Mouse (Mus musculus): Measurements from ENCODE around the gene Pdhx. TPM values are rescaled to one million over a fixed set of nuclear protein-coding genes. Genes with fewer than 3 reads are reported as not detected.

Pdhx gene
- polyA plus RNA-seq, 1 experiment: 1.2 TPM

DNA sequence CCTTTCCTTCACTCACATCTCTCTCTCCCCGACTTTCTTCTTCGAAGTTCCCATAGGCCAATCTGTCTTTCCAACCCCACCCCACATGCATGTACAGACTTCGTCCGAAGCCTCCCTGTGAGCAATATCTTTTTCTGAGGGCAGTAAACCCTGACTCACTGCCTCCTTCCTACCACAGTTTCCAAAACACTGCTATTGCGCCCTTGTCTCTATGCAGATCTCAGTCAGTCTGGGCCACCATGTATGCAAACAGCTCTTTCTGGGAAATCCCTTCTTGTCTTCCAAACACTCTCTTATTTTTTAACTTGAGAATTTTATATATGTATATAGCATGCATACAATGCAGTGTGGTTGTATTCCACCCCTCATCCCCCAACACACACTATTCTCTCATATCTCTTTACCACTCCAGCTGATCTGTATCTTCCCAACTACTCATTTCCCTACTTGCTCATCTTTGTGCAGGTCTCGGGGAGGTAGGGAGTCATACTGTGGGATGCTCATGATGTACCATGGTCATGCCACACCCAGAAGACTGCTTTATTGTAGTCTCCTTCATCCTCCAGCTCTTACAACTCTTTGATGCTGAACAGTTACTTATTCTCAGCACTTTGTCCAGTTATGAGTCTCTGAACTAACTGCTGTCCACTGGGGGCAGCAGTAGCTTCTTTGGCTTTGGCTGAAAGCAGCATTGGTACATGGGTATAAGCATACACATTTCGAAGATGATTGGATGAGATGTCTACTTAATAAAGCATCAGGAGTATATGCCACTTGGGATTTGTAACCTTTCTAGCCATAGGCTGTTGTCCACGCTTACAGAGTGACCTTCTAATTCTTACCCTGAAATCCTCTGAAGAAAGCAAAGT, 91.6 kb downstream of the Pdhx start:
- no peak for TF ChIP-seq FLI1 (IDR thresholded peaks at IDR 0.05; ENCODE audit: low read length)
- TF ChIP-seq GATA1 (IDR thresholded peaks at IDR 0.05; ENCODE audit: borderline replicate concordance, low read length): no peak
- peaks cover 9% of the 10 kb centered on the region for H3K9me3 ChIP-seq
- H3K4me1 ChIP-seq: peaks cover 49% of the 10 kb centered on the region
- peaks cover 10% of the 10 kb centered on the region for H3K36me3 ChIP-seq (replicated peaks; ENCODE audit: low read length)
- peaks cover 2% of the 10 kb centered on the region for H3K27me3 ChIP-seq (replicated peaks)
- H3K4me3 ChIP-seq (replicated peaks): no peak overlapping the region

- peaks cover 13% of the 10 kb centered on the region for H3K9me3 ChIP-seq
Observed at GRCm38 (mm10) chr2:102980870-102981269, 92.4 kb downstream of the Pdhx start.

GRCm38 (mm10) chr2:102979519-102979918, 93.8 kb downstream of the Pdhx start:
- Histone ChIP-seq H3K4me3 (replicated peaks) (no peak overlapping the region), H3K36me3 (replicated peaks; ENCODE audit: low read length) (peaks cover 15% of the 10 kb centered on the region), H3K4me1 (peaks cover 58% of the 10 kb centered on the region), H3K27me3 (replicated peaks) (peaks cover 1% of the 10 kb centered on the region), H3K9me3 (peaks cover 13% of the 10 kb centered on the region)
- no peak for TF ChIP-seq FLI1 (IDR thresholded peaks at IDR 0.05; ENCODE audit: low read length)
- TF ChIP-seq GATA1 (IDR thresholded peaks at IDR 0.05; ENCODE audit: borderline replicate concordance, low read length): no peak

More at GRCm38 (mm10) chr2:102980870-102981269, 92.4 kb downstream of the Pdhx start:
- H3K36me3 ChIP-seq (replicated peaks; ENCODE audit: low read length): peaks cover 15% of the 10 kb centered on the region
- TF ChIP-seq FLI1 (IDR thresholded peaks at IDR 0.05; ENCODE audit: low read length) (no peak), GATA1 (IDR thresholded peaks at IDR 0.05; ENCODE audit: borderline replicate concordance, low read length) (no peak)
- H3K4me3 ChIP-seq (replicated peaks): no peak overlapping the region
- peaks cover 2% of the 10 kb centered on the region for H3K27me3 ChIP-seq (replicated peaks)
- peaks cover 51% of the 10 kb centered on the region for H3K4me1 ChIP-seq

- Histone ChIP-seq H3K4me1 (peaks cover 62% of the 10 kb centered on the region), H3K36me3 (replicated peaks; ENCODE audit: low read length) (peaks cover 15% of the 10 kb centered on the region)
Observed at GRCm38 (mm10) chr2:102979112-102979511, 94.2 kb downstream of the Pdhx start.

GRCm38 (mm10) chr2:102975358-102975945, 97.9 kb downstream of the Pdhx start:
- Histone ChIP-seq H3K36me3 (replicated peaks; ENCODE audit: low read length) (peaks cover 15% of the 10 kb centered on the region), H3K4me1 (peaks cover 55% of the 10 kb centered on the region), H3K4me3 (replicated peaks) (no peak overlapping the region), H3K27me3 (replicated peaks) (no peaks in the 10 kb centered on the region), H3K9me3 (peaks cover 13% of the 10 kb centered on the region)
- TF ChIP-seq FLI1 (IDR thresholded peaks at IDR 0.05; ENCODE audit: low read length): no peak

More at GRCm38 (mm10) chr2:102979112-102979511, 94.2 kb downstream of the Pdhx start:
- Histone ChIP-seq H3K4me3 (replicated peaks) (no peak overlapping the region), H3K27me3 (replicated peaks) (no peaks in the 10 kb centered on the region), H3K9me3 (peaks cover 13% of the 10 kb centered on the region)
- TF ChIP-seq GATA1 (IDR thresholded peaks at IDR 0.05; ENCODE audit: borderline replicate concordance, low read length) (no peak), FLI1 (IDR thresholded peaks at IDR 0.05; ENCODE audit: low read length) (no peak)

DNA sequence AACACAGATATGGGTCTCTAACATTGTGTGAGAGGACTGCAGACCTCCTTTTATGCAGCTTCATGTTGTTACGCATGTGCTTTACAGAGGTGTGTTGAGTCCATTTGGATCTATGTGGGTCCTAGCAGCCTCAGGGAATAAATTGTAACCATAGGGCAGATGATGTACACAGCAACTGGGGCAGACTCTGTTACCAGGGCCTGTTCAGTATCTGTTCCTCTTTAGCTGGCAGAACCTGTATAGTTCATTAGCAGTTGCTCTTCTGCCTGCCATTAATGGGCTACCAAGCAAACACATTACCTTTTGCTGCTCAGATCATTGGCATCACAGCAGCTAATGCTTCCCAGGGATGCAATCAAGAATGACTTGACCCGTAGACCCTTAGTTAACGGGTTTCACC, 100.2 kb downstream of the Pdhx start:
- no peak overlapping the region for H3K4me3 ChIP-seq (replicated peaks)
- peaks cover 15% of the 10 kb centered on the region for H3K36me3 ChIP-seq (replicated peaks; ENCODE audit: low read length)
- TF ChIP-seq GATA1 (IDR thresholded peaks at IDR 0.05; ENCODE audit: borderline replicate concordance, low read length): no peak
- no peak for TF ChIP-seq FLI1 (IDR thresholded peaks at IDR 0.05; ENCODE audit: low read length)
- peaks cover 13% of the 10 kb centered on the region for H3K9me3 ChIP-seq
- H3K27me3 ChIP-seq (replicated peaks): no peaks in the 10 kb centered on the region
- peaks cover 40% of the 10 kb centered on the region for H3K4me1 ChIP-seq

GRCm38 (mm10) chr2:102972575-102972974, 100.7 kb downstream of the Pdhx start:
- TF ChIP-seq GATA1 (IDR thresholded peaks at IDR 0.05; ENCODE audit: borderline replicate concordance, low read length) (no peak), FLI1 (IDR thresholded peaks at IDR 0.05; ENCODE audit: low read length) (no peak)
- Histone ChIP-seq H3K27me3 (replicated peaks) (no peaks in the 10 kb centered on the region), H3K4me1 (peaks cover 40% of the 10 kb centered on the region), H3K36me3 (replicated peaks; ENCODE audit: low read length) (peaks cover 14% of the 10 kb centered on the region), H3K4me3 (replicated peaks) (no peak overlapping the region), H3K9me3 (peaks cover 12% of the 10 kb centered on the region)

DNA sequence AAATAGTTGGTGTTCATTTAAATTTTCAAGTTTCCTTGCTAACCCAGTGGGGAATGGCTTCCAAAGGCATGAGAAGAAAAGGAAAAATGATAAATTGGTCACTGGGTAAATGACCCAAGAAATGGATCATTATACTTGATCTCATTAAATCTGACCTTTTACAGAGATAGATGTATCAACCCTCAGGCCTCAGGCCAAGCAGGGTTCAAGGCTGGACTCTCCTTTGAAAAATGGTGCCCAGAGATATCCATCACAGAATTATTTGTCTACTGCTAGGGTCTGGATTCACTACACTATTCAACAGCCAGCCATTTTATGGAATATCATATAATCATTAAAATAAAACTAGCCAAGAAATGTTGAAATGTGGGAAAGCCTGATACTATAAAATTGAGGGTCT, 101.4 kb downstream of the Pdhx start:
- Histone ChIP-seq H3K27me3 (replicated peaks) (no peaks in the 10 kb centered on the region), H3K4me1 (peaks cover 40% of the 10 kb centered on the region), H3K4me3 (replicated peaks) (no peak overlapping the region), H3K36me3 (replicated peaks; ENCODE audit: low read length) (peaks cover 8% of the 10 kb centered on the region), H3K9me3 (peaks cover 10% of the 10 kb centered on the region)
- TF ChIP-seq GATA1 (IDR thresholded peaks at IDR 0.05; ENCODE audit: borderline replicate concordance, low read length): no peak
- TF ChIP-seq FLI1 (IDR thresholded peaks at IDR 0.05; ENCODE audit: low read length): no peak

Other genes starting within 250 kb of the Pdhx start
- gene Cd44, start 171.8 kb downstream of the Pdhx start, polyA plus RNA-seq (2012; ENCODE audit: insufficient read depth, low replicate concordance): 3.1 and 10.6 TPM in 2 replicates
- 3.0 and 27.1 TPM in 2 replicates for gene Apip, start 162 bp upstream of the Pdhx start, polyA plus RNA-seq (2012; ENCODE audit: insufficient read depth, low replicate concordance)
- gene Ehf, start 229.8 kb upstream of the Pdhx start, polyA plus RNA-seq (2012; ENCODE audit: insufficient read depth, low replicate concordance): not detected in 2 replicates

Data from megakaryocyte, embryonic 14.5 days (primary cell).